Mouse (Mus musculus): ENCODE data around the gene Ablim2.
A peak's percentile ranks its signal among the peaks of the same experiment; 100 is the strongest.

The Ablim2 gene

DNA sequence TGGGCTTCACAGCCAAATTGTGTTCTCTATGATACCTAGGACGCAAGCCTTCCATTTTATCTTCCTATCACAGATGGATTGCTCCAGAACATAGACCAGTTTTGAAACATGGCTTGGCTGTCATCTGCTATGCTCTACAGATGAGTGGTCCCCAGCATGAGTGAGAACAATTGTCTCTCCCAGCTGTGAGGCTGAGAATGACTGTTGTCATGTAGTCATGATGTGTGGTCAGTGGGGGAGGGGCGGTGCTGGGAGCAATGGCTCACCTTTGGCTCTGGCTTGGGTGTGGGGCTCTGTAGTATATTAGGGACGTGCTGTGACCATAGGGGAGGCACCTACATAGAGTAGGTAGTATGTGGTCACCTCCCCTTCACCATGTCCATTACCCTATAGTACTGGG lies 60.2 kb downstream of the Ablim2 start:
- DNase-seq = no peak

DNA sequence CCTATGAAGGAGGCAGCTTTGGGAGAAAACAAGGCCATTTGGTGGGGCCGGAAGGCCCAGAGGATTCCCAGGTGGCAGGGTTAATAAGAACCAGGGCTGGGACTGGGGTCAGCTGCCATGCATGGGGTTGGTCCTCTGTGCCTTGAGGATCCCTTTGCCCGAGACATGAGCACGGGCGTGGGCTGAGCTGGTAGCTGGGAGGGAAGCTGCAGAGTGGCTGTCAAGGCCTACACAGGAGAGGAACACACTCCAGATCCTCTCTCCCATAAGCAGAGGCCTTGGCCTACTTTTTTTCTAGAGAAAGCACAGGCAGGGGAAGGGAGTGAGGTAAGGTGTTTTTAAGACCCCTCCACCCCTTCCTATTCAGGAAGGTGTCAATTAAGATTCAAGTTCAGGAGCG lies 65.0 kb downstream of the Ablim2 start:
- DNase-seq = no peak

DNA sequence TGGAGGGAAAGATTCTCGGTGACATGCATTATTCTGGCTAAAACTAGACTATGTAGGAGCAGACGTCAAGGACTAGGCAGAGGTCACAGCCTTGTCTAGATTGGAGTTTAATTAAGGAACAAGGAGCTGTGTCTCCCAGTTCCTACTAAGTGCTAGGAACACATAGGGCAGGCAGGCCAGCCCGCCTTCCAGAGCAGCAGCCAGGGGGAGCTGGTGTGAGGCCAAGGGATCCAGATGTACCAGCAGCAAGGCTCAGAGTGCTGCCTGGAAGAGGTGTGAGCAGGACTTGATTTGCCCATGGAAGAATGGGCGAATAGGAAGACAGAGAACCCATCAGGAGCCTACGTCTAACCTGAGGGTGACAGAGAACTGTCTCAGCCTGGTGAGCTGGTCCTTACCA lies 68.8 kb downstream of the Ablim2 start:
- no peak for DNase-seq

DNA sequence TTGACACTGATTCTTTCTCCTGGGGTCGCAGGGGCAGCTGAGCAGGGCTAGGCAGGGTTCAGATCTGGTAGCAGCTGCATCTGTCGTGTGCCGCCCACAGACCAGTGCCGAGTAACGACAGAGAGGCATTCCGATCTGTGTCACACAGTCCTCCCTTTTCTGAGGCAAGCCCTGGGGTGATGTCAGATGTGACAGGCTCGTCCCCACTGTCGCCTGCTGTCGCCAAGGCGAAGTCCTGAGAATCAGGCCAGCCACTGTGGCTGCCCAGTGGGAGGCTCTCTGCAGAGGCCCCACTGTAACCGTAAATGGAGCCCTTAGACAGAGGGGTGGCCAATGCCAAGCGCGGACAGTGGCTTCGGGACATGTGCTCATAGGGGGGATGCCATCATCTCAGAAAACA lies 69.4 kb downstream of the Ablim2 start:
- DNase-seq = no peak

DNA sequence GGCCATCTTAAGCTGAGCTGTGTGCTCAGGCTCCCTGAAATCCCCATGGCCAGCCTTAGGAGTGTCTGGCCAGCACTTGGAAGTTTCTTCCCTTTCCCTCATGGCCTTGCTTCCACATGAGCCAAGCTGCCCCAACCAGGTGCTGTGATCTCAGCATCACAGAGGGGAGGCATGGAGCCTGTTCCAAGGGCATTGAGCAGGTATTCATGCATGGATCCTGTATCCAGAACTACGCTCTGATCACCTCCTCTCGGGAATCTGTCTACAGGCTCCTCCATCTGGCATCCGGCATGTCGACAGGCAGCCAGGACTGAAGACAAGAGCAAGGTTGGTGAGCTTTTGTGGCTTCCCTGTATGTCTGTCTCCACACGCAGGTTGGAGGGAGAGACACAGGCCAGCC lies 70.2 kb downstream of the Ablim2 start:
- DNase-seq = no peak

DNA sequence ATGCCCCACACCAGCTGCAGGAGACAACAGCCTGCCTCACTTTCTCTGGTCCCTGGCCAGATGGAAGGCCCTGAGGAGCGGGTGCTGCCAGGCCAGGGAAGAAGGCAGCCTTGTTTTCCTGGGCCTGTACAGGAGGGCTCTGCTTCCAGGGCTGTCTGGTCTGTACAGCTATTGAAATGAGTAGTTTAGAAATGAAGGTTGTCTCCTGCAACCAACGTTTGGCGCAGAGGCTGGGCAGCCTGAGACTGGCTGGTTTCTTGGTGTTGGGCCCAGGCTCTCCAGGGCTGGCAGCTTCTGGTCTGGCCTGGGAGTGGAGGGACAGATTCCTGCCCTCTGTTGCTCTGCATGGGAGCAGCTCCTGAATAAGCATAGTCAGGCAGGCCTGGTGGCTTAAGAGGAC lies 72.4 kb downstream of the Ablim2 start:
- DNase-seq = no peak

DNA sequence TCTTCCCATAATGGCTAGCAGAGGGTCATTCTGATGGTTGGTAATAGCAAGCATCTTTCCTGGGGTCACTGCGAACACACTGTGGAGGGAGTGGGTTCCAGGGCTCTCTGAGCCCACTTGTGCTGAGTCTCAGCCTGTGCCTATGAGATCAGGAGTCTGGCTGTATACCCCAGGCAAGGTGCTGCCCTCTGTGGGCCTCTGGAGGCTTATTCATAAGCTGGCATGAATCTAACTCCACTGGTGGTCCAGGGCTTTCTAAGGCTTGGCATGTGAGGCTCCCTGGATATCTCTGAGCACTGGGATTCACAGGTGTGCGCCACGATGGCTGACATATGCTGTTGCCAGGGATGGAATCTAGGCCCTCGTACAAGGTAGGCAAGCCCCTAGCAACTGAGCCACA lies 76.2 kb downstream of the Ablim2 start:
- no peak for DNase-seq

DNA sequence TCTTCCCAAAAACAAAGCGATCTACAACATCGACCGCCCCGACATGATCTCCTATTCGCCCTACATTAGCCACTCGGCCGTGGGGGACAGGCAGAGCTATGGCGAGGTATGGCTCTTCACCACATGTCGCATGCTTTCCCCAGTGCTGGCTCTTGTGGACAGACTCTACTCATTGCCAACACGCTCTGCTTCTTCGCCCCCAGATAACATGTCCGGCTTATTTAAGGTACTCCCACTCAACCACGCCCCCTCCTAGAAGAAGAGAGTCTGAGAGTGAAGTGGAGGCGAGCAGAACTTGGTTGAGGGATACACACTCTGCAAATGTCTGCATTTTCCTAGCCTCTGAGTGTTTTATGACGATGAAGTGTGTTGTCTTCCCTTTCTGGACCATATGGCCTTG lies 79.3 kb downstream of the Ablim2 start:
- DNase-seq = no peak

DNA sequence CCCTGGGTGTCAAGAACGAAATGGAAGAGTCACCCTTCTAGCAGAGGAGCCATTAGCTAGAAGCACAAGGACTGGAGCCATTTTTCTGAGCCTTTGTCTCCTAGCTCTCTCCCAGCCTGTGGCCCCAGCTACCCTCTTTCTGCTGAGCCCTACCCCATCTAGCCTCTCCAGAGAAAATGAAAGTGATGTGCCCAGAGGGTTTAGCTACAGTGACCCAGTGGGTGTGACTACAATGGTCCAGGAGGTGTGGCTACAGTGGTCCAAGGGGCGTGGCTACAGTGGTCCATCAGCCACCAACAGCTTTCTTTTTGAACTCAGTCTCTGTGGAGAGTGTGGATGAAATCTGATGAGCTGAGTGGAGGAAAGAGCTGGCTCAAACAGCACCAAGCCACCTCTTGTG lies 81.6 kb downstream of the Ablim2 start:
- no peak for DNase-seq

DNA sequence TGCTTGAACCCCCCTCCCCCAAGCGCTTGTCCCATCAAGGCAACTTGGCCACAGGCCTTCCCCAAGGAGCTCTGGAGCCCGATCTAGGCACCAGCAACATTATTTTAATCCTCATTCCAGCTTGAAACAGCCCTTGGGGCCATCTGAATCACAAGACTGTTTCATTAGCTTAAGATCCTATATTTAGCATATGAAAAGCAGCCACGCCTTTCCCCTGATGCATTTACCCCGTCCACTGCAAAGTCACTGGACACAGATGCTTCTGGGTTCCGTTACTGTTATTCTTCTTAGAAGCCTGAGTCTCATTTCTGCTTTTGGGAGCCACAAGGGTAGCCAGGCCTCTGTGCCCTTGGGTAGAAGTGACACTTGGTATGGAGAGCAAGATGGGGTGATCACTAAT lies 93.8 kb downstream of the Ablim2 start:
- DNase-seq = no peak

DNA sequence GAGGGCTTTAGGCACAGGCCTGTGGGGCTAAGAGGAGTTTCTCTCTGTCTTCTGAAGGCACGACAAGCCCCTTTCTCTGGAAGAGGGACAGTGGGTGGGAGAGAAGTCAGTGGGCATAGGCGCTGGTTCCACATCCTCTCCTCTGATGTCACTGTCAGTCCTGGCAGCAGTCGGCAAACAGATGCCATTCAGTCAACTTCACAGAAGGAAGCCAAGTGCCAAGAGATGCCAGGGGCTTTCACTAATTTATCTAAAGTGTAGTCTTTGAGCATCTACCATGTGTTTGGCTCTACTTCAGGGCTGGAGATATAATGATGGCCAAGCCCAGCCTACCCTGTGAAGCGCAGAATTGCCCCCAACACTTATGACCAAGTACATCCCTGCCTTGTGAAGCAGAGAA lies 95.8 kb downstream of the Ablim2 start:
- DNase-seq = no peak

DNA sequence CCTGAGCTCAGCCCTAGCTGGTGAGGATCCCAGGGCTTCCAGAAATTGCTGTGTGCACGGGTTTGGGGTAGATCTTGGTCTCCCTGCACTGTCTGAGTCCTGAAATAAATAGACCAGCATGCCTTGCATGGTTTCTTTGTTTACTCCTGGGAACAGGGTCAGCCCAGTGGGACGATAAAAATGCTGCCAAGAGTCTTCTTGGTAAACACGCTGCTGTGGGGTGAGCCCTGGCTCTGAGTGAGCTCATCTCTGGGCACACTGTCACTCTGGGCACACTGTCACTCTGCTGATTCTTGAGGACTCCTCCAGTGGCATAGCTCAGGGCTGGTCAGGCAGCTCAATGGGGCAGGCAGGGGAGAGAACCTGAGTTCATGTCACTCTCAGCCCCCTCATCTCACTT lies 98.6 kb downstream of the Ablim2 start:
- no peak for DNase-seq

DNA sequence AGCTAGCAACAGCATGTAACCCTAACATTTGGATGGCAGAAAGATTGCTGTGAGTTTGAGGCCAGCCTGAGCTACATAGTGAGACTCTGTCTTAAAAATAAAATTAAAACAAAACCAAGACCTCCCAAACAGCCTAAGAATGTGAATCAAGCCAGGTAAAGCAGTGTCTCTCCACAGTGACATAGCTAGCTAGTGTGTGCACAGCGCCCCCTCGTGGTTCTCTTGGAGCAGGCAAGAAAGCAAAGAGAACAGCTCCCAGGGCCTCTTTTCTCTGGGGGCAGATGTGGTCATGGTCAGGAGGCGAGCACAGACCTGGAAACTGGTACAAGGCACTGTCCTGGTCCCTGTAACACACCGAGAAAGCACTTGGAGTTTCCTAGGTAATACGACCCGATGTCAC lies 100.4 kb downstream of the Ablim2 start:
- peak; percentile 53 to 54 for DNase-seq

DNA sequence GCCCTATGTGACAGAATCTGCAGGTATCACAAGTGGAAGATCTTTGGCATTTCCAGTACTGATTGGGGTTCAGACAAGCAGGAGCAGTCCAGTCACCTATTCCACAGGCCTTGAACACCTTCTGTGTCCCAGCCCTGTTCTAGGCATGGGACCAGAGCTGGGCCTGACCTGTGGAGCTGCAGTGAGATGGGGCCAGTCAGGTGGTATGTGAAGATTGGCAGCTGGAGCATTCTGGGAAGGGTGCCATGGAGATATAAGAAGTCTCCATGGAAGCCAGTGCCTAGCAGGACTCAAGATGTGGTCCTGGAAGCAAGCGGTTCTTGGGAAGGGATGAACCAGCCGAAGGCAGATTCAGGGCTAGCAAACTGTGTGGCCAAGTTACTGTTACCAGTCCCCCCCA lies 103.8 kb downstream of the Ablim2 start:
- no peak for DNase-seq

DNA sequence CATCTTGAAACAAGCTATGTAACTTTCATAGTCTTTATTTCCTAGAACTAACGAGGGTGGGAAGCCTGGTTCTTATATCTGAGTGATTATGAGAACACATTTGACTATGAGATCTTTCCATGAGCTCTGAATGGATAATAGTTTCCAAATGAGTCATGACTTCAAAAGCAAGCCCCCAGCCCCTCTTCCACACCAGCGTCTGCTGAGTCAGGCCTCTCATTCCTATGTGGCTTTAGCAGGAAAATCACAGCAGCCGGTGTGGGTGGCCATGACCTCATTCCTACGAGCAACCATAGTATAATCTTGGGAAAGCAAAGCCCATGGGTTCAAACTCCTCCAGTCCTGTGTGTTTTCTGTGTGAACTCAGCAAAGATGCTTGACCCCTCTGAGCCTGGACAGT lies 112.3 kb downstream of the Ablim2 start:
- no peak for DNase-seq

DNA sequence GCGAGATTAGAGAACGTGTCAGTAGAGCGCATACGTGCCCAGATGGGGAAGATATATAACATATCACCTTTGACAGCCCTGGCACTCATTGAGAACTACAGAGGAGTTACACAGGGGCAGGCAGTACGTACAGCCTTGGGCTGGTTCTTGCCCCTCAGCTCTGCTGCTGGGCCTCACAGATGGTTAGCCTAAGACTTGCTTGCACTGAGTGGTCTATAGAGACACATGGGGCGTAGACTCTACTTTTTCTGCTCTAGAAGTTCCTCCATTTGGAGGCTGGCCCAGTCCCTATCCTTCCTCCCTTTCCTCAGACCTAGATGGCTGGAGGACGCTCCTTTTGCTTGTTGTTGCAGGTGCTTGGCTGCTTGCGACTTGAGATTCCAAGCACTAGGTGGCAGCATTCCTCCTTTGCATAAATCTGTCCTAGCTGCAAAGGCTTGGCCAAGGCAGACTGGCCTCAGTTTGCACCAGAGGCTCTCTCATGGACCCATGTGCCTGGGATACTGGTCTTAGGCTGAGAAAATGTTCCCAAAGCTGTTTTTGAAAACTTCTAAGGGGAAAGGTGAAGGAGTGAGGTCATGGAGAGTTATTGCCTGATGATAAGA lies 112.8 kb downstream of the Ablim2 start:
- DNase-seq = peak; percentile 61

DNA sequence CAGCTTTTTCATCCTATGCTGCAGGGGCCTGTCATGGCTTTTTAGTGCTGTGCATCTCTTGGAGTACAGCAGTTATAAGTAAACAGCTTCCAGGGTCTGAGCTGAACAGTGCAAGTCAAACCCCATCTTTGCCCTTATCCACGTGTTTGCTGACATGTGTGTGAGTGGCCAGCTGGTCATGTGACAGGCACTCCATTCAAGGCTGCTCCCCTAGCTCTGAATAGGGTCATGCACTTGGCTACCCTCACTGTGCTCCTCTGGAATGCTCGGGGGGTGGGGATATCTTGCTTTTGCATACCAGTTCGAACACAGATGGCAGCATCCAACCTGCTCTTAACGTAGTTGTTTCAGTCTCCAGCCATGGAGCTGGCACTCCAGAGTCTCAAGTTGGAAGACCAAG lies 115.7 kb downstream of the Ablim2 start:
- DNase-seq = no peak

DNA sequence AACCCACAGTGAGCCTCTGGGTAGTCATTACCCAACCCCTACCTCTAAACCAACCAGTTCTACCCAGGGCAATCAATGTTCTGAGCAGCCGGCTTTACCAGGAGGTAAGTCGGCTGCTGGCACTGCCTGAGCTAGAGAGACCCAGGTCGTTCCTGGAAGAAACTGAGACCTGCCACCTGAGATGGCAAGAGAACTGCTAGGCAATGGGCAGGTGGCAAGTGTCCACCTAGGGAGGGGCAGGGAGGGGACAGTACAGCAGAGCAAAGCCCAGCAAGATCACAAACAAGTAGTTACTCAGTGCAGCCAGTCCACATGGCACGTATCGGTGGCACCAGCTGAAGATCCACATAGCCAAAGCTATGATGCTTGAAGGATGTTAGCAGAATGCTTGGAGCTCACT lies 118.6 kb downstream of the Ablim2 start:
- no peak for DNase-seq

DNA sequence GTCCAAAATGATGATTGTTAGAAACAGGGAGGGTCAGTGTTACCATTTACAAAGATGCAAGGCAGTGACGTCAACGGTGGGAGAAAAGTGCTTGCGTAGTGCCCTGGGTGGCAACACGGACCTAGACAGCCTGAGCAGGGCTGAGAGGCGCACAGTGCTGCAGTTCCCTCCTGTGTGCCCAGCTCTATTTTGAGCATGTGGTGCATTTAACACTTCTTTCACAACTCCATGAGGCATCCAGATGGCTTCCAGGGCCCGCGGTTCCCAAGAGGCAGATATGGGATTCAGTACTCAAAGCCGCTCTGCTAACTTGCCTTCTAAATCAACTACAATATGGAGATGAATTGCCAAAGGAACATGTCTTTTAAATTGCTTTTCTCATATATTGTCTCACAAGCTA lies 121.5 kb downstream of the Ablim2 start:
- no peak for DNase-seq

DNA sequence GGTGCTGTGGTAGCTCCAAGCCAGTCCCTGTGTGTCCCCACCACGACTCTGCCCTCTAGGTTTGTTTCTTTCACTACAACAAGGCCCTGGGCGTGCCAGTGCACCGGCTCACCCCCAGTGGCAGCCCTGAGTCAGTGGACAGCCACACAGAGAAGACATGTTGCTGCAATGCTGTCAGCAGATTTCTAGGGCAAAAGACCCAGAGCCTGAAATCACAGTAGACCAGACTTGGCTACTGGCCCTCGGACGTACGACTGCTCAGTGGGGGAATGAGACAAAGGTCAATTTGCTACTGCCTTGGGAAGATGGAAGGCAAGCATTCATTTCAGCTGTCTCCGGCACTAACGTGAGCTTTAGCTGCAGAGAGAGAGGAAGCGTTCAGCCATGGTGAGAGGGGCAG lies 124.7 kb downstream of the Ablim2 start:
- DNase-seq = no peak

DNA sequence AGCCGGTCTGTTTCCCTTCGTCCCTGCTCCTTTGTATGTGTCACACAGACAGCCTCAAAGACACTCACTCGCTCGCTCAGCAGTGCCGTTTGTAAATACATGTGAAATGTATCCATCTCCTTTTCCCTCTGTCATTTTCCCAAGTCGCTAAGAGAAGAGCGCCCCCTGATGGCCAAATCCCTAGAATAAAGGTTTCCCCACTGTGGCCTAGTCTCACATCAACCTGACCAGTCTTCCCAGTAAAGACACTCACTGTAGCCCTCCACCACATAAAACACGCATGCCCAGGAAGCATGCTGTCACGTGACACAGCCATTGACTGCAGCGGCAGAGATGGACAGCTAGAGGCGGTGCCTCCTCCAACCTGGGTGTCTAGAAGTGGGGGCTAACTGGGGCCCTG lies 126.6 kb downstream of the Ablim2 start:
- peak; percentile 31 to 33 for DNase-seq

DNA sequence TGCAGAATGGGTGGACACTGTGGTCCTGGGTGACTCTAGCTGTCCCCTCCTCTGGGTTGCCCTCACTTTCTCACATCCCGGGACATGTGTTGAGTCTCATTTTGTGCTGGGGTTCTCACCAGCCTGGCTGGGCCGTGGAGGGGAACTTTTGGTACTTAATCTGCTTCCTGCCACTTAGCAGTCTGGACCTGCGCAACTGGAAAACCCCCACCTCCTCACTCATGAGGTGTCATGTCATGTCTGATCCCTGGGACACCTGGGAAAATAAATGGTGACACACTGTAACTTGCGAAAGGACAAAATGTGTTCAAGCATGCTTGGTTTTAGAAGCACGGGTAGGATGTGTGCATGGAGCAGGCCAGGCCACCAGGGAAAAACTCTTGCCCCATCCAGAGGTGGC lies 127.0 kb downstream of the Ablim2 start:
- DNase-seq = no peak

DNA sequence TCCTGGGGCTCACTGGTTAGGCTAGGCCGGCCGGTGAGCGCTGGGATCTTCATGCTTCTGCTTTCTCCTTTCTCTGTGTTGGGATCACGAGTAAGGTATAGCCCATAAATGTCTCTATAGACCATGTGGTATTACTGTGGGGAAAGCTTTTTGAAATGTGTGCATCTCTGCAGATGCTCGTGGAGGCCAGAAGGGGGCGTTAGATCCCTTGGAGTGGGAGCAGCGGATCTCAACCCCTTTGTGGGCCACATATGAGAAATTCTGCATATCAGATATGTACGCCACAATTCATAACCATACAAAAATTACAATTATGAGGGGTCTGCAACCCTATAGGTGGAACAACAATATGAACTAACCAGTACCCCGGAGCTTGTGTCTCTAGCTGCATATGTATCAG lies 131.3 kb downstream of the Ablim2 start:
- no peak for DNase-seq

DNA sequence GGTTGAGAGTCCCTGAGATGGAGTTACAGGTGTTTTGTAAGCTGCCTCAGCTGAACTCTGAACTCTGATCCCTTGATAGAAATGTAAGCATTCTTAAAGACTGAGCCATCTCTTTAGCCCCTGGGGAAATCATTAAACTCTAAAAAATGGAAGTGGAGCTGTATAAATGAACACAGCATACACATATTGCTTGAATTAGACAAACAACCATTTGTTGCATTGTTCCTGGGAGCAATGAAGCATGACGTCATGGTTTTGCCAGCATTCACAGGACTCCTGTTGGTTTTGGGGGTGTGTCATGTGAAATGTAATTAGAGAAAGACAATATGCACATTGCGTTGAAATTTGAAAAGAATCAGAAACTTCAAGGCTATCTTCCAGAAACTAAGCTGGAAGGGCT lies 132.0 kb downstream of the Ablim2 start:
- DNase-seq = no peak

DNA sequence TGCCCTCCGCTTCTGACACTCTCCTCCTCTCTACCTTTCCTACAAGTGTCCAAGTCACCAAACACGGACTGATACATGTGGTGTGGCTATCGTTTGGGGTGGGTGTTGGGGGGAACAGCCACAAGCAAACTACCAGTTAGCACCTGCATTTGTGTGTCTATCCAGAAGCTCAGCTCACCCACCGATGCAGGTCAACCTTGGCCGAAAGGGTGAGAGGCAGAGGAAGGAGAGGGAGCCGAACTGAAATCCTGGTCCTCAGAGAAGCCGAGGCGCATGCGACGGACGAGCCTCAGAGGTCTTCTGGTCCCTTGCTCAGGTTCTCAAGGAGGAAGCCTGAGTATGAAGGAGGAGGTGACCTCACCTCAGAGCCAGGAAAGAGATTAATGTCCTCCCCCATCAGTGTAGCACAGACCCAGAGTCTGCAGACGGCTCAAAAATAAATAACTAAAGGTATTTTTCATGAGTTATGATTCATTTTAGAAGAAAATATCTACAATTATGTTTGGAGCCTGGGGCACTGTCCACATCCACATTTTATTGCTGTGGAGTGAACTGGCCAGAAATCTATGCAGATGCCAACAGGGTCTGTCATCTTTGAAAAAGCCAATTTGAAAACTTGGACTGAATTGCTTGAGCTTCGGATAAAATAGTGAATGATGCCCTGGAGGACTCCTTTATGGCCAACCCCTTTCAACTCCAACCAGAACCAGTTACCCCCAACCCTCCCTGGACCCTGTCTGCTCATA lies 133.5 kb downstream of the Ablim2 start:
- no peak for DNase-seq
